Mouse (Mus musculus): Measurements from ENCODE around the gene Col16a1. TPM values are rescaled to one million over a fixed set of nuclear protein-coding genes. Genes with fewer than 3 reads are reported as not detected.

Col16a1 gene
- total RNA-seq, 1 experiment from 2014 or later, result 4.6 TPM

- ATAC-seq (replicated peaks; ENCODE audit: low read depth, poor library complexity, severe bottlenecking), result no peak
Observed at GRCm38 (mm10) chr4:130123020-130123419, 75.4 kb downstream of the Col16a1 start.

- no peak for ATAC-seq (replicated peaks; ENCODE audit: low read depth, poor library complexity, severe bottlenecking)
Observed at GRCm38 (mm10) chr4:130124110-130124509, 76.5 kb downstream of the Col16a1 start.

GRCm38 (mm10) chr4:130125164-130125563 is 77.5 kb downstream of the Col16a1 start:
- ATAC-seq (replicated peaks; ENCODE audit: low read depth, poor library complexity, severe bottlenecking), result no peak

- no peak for ATAC-seq (replicated peaks; ENCODE audit: low read depth, poor library complexity, severe bottlenecking)
Observed at GRCm38 (mm10) chr4:130125935-130126334, 78.3 kb downstream of the Col16a1 start.

GRCm38 (mm10) chr4:130128907-130129306 is 81.3 kb downstream of the Col16a1 start:
- no peak for ATAC-seq (replicated peaks; ENCODE audit: low read depth, poor library complexity, severe bottlenecking)

DNA sequence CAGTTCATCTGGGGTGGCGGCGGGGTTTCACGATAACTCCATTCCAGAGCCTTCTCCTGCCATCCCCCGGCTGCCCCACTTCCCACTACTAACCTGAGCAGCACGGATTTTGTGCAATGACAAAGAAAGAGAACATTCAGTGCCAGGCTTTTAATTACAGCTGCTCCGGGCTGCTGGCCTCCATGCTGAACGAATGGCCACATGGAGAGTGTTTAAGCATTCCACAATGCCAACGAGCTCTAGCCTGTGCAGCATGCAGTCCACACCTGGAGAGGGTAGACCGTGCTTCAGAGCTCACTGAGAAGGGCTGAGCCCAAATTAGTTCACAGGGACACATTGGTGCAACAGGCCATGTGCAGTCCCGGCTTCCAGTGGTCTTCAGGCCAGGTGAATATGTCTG is 82.4 kb downstream of the Col16a1 start:
- no peak for ATAC-seq (replicated peaks; ENCODE audit: low read depth, poor library complexity, severe bottlenecking)

DNA sequence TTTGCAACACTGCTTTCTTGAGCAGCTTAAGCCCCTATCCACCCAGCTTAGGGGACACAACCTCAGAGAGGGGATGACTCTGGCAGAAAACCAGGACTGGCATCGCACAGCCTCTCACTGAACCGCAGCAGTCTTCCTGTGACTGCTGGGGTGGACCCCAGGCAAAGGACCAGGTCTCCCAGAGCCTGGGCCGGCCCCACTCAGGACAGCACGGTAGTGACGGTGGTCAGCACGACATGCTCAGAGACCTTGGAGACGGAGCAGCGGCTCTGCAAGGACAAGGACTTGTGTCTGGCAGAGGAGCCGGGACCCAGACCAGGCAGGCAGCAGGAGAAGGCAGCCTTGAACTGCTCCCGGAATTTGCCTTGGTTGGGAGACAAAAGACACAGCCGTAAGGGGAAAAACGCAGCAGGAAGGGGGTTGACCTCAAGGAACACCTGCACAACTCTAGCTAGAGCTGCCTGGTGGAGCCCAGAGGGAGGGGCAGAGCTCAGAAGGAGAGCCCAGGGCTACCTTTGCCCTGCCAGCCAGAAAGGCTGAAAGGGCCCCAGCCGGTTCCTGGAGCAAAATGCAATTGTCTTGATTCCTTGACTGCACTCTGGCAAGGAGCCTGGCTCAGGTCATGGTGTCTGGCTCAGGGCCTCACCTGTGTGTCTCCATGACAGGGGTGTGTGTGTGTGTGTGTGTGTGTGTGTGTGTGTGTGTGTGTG is 83.2 kb downstream of the Col16a1 start:
- no peak for ATAC-seq (replicated peaks; ENCODE audit: low read depth, poor library complexity, severe bottlenecking)

DNA sequence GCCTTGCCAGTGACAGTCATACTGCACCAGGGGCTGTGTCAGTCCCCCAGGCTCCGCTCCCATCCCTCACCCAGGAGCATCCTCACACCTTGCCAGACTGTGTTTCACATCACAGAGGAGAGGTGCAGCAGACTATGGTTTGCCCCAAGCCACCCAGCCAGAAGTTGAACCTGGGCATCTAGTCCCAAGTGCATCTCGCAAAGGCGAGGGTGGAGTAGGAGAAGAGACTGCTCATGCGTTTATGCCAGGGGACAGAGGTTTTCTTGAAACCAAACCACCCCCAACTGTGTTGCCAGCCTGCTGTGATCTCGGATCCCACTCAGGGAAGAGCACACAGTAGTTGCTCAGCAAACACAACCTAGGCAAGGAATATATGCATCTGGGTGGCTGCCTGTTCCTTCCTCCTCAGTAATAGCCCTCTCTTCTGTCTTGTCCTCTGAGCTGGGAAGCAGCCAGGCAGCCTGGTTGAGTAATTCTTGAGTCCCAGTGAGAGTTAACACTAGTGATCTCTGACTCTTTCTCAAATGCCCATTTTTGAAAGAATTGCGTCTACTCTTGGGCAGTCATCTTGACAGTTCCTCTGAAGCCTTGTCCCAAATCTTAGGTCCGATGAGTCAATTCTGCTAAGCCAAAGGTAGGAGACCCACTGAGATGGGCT is 83.9 kb downstream of the Col16a1 start:
- ATAC-seq (replicated peaks; ENCODE audit: low read depth, poor library complexity, severe bottlenecking), result no peak

DNA sequence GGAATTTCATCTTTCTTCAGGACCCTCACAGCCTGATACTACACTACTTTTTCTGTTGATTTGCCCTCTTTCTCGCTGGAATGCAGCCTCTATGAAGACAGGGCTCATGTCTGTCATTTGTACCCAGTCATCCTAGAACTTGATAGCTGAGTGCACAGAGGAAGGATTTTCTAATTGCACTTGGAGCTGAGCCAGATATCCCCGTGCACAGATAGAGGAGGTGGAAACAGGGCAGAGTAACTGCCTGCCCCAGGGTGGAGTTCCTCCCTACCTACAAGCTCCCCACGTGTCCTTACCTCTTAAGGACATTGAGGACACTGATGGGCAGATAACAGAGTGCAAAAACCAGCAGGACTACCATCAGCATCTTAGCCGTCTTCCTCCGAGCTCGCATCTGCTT is 85.8 kb downstream of the Col16a1 start:
- no peak for ATAC-seq (replicated peaks; ENCODE audit: low read depth, poor library complexity, severe bottlenecking)

DNA sequence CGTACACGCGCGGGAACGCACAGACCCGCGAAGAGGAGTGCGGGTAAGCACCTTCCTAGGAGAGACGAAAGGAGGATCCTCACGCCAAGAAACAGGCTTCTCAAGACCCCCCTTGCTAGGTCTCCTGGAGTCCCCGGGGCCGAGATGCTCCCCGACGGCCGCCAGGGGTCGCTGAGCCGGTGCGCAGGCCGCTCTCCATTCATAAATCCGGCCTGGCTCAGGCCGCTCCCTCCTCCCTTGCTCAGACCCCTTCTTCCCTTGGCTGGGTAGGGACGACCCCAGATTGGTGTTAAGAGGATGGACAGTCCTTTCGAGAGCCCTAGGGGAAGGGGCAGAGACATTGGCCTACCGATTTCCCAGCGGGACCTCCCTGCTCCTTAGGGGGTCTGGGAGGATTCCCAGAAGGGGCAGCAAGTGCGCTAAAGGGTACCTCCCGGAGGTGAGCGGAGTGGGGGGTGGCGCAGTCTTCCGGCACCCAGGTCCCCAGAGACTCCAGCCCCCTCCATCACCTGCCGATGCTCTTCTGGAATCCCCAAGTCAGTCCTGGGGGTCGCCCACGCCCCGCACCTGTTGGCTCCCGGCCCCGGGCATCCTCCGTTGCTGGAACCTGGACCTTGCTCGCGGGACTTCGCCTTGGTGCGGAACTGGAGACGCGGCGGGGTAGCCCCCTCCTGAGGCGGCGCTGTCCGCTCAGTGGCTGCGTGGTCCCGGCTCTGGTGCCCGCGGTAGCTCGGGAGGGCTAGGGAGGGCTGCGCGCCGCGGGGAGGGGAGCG is 91.0 kb downstream of the Col16a1 start:
- ATAC-seq (replicated peaks; ENCODE audit: low read depth, poor library complexity, severe bottlenecking), result peak; percentile 87

GRCm38 (mm10) chr4:130139214-130139492 is 91.5 kb downstream of the Col16a1 start, which contains the start of gene Hcrtr1:
Gene Hcrtr1 (minus strand): TSS chr4:130139359.
- no peak for ATAC-seq (replicated peaks; ENCODE audit: low read depth, poor library complexity, severe bottlenecking)

DNA sequence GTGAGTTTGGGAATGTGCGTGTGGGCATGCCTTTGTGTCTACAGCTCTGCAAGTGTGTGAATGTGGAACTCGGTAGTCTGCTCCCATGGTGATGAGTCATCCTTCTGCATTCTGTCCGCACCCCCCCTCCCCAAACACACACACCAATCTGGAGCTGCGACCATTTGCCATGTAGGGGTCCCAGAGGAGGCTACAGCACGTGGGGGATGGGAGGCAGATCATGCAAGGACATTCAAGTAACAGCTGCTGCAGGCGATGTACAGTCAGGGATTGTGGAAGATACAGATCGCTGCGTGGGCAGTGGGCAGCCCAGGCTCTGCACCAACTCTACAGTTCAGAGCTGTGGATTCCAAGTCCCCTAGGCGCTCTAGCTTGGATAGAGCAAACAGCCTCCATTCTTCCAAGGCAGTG is 93.4 kb downstream of the Col16a1 start:
- no peak for ATAC-seq (replicated peaks; ENCODE audit: low read depth, poor library complexity, severe bottlenecking)

DNA sequence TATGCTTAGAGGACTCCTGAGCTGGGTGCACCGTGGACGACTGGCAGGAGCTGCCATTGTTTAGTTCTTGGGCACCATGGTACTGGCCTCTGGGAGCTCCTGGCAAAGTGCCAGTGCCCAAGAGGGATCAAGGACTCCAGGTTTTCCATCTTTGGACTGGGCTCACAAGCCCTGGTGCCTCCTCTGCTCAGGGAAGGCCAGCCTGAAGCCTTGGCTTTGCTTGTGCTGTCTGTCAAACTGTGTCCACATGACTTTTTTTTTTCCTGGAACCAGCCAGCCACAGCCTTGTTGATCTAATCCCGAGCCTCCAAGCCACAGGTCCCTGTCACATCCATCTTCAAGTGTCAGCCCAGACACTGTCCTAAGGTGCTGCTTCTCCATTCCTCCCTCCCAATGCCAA is 94.1 kb downstream of the Col16a1 start:
- no peak for ATAC-seq (replicated peaks; ENCODE audit: low read depth, poor library complexity, severe bottlenecking)

GRCm38 (mm10) chr4:130148405-130148804 is 100.8 kb downstream of the Col16a1 start:
- peak; percentile 42; the same call in 1 of the 2 replicates for ATAC-seq (replicated peaks; ENCODE audit: low read depth, poor library complexity, severe bottlenecking)

Other genes with a start within 250 kb of the Col16a1 start
- gene Ptp4a2, start 236.6 kb upstream of the Col16a1 start, total RNA-seq (2017), result 364 and 441 TPM in 2 replicates
- 0.05 TPM in 1 of 2 replicates, not detected in the other for gene Spocd1, start 118.6 kb upstream of the Col16a1 start, total RNA-seq (2017)
- gene Adgrb2, start 63.0 kb upstream of the Col16a1 start, total RNA-seq (2017), result 0.87 and 1.7 TPM in 2 replicates
- 14.0 and 14.9 TPM in 2 replicates for gene Pef1, start 54.7 kb downstream of the Col16a1 start, total RNA-seq (2017)
- not detected in 2 replicates for gene Hcrtr1, start 91.5 kb downstream of the Col16a1 start, total RNA-seq (2017)
- 3.5 and 4.8 TPM in 2 replicates for gene Tinagl1, start 127.3 kb downstream of the Col16a1 start, total RNA-seq (2017)
- not detected in 2 replicates for gene Gm853, start 174.6 kb downstream of the Col16a1 start, total RNA-seq (2017)
- not detected in 2 replicates for gene Serinc2, start 231.4 kb downstream of the Col16a1 start, total RNA-seq (2017)

Measured in common myeloid progenitor, adult 5-6 weeks (primary cell).